Mouse (Mus musculus): Measurements from ENCODE around the gene Dip2b.

Dip2b gene

DNA sequence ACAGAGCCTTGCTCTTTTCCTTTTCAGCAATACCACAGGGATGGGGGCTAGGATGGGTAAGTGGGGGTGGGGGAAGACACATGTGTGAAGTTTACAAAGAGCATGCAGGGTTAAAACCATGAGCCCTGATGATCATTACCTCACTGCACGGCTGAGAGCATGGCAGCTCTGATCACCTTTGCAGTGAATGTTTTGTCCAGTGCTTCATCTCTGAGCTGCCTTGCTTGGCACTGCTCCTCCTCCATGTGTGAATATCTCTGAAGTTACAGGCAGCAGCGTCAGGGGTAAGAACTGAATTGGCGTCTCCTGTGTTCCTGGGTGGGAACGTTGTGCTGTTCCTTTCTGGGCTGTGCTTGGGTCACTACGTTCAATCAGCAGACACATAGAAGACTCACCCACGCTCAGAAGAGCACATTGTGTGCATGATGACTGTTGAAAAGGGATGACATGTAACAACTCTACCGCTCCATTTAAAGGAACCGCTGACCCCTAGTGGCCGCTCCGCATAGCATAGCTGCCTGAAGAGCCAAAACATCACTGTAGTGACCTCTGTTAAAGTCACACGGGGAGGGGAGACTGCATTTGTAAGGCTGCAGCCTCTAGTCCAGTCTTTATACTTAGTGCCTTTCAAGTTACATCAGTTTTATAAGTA is 88.1 kb downstream of the Dip2b start:
- peak; percentile 30 for DNase-seq (ENCODE audit: low read depth, low spot score)

DNA sequence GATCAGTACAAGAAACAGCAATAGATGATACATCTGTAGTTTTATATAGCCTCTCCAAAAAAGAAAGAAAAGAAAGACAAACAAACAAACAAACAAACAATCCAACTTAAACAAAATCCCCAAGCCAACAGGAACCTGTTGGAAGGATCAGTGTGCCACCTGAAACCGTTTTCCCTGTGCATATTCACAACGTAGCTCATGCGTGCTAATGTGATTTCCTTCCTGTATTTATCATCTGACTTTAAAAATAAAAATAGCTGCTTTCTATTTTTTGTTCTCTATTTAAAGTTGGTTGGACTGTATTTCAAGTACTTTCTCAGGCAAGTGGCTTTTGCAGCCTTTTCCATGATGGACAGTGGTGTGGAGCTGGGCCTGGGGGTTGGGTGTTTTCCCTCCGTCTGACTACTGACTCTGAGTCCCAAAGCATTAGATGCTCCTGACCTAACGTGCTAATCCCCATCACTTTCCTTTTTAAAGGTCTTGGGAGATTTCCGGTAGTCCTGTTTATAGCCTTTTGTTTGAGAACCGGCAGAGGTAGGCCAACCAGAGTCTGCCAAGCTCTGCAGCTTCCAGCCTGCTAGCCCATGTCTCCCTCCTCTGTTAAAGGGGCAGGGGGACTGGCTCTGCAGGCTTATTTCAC is 90.8 kb downstream of the Dip2b start:
- no peak for DNase-seq (ENCODE audit: low read depth, low spot score)

DNA sequence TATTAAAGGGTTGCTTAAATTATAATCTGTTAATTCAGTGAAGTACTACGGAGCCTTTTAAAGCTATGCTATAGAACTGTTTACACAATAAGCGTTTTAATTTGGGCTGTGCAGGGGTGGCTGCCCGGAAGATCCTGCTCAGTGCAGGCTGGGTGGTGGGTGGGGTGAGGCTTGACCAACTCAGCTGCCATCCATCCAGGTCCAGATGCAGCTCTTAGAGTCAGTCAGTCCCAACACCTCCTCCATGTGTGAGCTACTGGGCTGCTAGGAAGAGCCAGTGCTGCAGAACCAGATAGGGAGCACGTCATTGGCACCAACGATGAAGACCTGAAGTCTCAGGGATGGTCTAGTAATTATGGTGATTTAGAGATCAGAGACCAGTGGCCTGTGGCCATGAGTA is 101.2 kb downstream of the Dip2b start:
- no peak for DNase-seq (ENCODE audit: low read depth, low spot score)

DNA sequence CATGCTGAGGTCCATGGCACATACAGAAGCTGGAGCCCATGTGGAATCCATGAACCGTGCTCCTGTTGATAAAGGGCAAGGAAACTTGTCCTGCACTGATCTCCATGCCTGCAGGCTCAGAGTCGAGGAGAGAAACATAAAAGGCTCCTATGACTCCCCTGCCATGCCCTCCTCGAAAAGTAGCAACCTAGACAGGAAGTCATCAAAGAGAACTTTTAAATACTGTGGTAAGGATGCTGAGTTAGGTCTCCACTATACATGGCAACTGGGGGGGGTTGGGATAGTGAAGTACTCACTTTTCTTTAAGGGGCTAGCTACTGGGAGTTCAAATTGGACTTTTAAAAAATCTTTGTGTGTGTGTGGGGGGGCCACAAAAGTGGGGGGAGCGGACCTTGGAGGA is 102.0 kb downstream of the Dip2b start:
- DNase-seq (ENCODE audit: low read depth, low spot score), result no peak

DNA sequence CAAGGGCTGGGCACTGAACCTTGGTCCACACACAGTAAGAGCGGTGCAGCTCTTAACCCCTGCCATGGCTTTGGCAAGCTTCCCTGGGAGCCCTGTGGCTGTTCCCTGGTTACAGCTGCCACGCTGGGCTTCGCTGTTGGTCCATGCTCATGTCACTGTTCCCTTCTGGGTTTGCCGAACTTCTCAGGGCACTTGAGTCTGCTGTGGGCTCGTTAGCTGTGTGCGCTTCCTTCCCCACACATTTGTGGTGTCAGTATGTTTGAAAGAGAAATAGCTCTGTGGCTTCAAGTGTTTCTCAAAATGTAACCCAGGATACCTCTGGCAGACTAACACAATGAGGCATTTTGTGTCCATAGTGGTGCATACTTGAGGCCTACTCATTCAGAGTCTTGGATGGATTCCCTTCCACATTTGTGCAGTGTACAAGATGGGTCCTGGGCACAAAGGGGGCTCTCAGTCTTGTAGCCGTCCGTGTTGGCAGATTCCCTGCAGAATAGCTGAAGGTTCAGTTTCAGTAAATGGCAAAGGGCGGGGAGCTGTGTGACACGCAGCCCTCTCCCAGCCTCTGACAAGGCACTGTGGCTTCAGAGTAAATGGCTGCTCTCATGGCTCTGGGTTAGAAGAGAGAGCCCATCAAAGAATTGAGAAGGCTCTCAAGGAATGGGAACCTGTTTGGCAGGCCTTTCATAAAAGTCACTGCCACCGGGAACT is 104.8 kb downstream of the Dip2b start:
- DNase-seq (ENCODE audit: low read depth, low spot score), result peak; percentile 56

DNA sequence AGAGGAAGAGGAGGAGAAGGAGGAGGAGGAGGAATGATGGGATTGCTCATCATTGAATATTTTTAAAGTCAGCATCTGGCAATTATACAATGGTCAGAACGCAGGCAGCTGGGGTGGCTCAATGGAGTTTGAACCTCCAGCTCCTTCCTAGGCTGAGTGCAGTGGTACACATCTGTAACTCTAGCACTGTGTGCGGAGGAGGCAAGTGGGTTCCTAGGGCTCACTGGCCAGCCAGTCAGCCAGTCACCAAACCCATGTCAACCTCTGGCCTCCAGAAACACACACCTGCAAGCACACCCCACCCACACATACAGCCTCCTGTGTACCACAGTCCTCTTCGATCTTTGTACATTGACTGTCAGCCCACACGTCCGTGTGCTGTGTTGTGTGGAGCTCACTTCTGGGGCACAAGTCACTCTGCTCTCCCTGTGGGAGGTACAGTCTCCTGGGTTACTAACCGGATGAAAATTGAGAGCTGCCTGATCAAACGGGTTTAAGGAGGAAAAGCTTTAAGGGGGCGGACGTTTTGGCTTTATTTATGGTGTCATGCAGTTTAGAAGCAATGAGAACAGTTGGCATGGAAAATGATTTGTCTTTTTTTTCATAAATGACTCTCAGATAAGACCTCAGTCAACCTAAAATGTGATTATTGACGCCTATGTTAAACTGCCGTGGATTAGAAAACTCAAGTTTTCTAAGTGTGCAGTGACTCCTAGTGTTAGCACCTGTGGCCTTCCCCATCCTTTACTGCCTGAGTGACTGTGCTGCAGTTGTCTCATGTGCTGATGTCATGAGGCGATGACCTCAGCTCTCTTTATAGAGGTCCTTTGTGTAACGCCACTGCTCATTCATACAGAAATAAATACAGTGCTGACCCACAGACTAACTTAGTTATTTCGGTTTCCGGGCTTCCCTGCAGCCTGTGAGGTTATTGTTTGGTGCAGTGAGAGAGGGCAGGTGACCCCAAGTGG is 106.7 kb downstream of the Dip2b start:
- no peak for DNase-seq (ENCODE audit: low read depth, low spot score)

DNA sequence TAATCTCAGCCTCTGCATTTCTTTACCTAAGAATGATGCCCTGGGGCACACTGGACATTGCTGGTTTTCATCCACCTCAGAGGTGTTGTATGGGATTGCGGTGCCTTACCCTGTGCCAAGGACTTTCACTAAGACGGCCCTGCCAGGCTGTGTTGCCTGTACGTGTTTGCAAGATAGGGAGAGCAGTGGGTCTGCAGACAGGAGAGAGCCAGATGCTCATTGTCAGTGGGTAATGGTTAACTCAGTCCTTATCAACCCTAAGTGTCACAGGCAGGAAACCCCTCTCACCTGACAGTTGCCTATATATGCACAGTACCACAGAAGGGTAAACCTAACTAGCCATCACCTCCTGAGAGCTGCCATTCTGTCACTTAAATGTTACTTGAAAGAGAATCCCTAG is 107.5 kb downstream of the Dip2b start:
- no peak for DNase-seq (ENCODE audit: low read depth, low spot score)

DNA sequence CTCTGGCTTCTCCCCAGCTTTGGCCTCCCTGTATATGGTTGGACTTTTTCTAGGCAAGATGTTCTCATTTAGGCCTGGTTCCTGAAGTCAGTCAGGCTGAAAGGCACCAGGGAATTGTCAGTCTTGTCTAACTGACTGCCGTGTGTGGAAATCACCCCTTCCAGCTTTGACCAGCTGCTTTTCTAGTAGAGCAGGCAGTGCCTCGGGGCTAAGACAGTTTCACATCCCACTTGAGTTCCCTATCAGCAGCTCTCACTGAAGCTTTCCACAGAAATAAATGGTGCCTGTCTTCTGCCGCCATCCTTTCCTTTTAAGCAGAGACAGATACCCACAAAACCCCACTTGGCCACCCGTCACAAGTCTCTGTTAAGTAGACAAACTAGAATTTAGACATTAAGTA is 112.1 kb downstream of the Dip2b start:
- no peak for DNase-seq (ENCODE audit: low read depth, low spot score)

DNA sequence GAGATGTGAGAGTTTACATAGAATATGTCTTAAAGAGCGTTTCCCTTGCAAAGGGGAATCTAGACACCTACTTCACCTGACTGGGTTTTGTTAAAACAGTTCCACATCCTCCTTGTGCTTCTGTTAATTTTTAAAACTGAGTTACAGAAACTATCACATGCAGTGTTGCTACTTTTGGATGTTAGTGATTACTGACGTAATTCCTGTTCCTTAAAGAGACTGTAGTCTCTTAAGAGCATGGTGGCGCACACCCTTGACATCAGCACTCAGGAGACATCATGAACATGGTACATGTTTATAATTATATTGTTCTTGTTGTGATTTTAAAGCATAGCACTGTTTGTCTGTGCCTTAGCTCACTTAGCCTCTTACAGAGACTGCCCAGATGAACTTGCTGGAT is 113.9 kb downstream of the Dip2b start:
- DNase-seq (ENCODE audit: low read depth, low spot score), result no peak

DNA sequence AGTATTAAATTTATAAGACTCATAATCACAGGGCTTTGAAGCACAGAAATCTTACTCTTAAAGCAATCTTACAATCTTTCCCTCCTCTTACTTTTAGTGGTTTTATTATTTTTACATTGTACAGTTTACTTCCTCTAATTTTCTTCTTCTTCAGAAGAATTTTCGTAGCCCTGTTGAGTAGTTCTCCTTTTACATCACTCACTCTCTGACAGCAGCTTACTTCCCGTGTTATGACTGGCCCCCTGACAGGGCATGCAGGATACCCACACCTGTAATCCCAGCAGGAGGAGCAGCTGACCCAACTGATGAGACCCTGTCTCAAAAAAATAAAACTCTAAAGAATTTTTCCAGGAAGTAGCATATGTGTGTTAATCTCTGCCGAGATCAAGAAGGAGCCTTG is 114.6 kb downstream of the Dip2b start:
- DNase-seq (ENCODE audit: low read depth, low spot score), result no peak

DNA sequence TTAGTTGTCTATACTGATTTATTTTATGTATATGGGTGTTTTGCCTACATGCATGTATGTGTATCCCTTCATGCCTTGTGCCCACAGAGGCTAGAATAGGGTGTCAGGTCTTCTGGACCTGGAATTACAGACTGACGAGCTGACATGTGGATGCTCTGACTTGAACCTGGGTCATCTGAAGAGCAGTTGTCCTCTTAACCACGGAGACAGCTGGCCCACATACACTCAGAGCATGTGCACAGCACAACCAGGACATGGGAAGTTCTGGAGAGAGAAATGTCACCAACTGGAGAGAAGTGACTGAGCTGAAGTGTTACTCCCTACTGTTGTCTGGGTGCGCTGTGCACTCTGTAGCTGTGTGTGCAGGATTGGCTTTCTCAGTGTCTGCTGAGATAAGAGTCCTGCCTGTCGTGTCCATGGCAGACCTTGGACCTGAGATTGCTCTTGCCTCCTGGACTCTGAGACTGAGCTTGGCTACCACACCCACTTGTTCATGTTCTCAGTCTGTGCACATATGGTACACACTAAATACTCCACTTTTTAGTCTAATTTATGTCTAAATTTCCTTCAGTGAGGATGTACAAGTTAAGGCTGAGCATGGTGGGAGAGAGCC is 117.7 kb downstream of the Dip2b start:
- DNase-seq (ENCODE audit: low read depth, low spot score), result no peak

DNA sequence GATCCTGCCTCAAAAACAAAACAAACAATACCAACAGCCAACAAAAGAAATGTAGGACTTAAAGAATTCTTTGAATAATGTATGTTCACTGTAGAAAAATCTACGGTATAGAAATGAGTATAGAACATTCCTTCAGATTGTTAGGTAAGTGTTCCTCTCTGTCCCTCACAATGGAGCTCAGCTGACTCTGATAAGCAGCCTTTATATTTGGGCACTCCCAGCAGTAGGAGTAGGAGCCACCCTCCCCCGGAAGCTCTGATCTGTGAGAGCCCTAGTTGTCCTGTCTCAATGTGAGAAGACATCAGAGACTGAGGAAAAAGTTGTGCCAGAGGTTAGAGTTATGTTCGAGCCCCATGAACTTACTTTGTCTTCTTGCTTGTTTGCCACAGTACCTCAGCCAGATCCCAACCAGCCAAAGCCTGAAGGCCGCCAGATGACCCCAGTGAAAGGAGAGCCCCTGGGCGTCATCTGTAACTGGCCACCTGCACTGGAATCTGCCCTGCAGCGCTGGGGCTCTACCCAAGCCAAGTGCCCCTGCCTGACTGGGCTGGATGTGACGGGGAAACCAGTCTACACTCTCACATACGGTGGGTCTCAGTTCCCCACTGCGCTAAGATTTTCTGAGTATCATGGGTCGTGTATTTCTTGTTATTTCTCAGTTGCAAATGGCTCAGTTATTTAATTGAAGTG is 118.5 kb downstream of the Dip2b start:
- no peak for DNase-seq (ENCODE audit: low read depth, low spot score)

DNA sequence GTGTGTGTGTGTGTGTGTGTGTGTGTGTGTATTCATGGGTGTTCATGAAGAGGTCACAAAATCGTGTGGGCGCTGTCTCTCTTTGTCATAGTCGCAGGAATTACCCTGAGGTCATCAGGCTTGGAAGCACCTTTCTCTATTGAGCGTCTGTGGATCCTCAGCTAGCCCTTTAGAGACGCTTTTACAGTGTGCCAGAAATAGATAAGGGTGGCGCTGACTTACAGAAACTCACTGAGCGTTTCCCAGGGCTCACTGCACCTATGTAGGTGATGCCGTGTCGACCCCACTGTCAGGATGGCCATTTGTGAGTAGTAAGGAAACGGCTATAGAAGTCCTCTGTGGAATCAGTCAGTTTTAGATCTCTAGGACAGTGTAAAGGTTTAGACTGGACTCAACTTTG is 120.5 kb downstream of the Dip2b start:
- DNase-seq (ENCODE audit: low read depth, low spot score), result no peak

DNA sequence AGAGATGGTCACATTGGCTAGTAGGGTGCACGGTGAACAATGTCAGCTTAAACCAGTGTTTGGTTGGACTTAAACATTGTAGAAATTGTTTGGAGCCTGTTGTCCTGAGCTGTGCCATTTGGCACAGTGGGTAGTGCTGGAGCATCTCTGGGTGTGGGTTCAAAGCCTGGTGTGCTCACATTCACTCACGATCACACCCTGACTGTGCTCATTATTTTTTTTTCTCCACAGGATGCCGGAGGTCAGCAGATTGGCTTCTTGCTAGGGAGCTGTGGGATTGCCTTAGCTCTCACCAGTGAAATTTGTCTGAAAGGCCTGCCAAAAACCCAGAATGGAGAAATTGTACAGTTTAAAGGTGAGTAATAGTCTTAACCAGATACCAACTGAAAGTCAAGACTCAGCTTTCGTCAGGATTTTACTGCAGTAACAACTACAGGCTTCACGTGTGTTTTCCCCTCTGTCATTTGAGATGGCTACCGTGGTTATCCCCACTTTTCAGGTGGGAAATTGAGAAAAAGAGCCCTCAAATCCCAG is 123.3 kb downstream of the Dip2b start:
- DNase-seq (ENCODE audit: low read depth, low spot score), result no peak

DNA sequence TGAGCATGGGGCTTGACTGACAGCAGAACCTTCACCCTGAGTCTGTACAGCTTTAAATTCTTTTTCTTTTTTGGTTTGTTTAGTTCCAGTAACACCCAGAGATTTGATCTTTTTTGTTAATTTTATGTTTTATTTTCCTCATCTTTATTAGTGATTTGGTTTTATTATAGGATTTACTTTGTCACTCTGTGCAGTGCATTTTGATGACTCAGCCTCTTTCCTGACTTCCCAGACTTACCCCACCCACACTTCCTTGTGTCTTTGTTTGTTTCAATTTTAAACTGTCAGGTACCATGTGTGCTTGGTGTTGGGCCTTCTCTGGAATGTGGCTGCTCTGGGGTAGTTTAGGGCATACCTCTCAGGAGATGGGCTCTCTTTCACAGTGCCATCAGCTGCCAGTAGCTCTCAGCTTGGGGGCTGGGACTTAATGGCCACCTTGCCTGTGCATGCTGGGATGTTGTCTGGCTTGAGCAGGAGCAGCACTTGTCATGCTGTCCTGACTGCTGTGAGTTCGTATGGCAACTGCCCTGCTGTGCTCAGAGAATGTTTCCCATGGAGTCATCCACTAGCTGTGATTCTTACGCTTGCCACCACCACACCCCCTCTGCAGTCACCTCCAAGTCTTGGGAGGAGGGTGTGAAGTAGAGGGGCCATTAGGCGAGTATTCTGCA is 125.1 kb downstream of the Dip2b start:
- DNase-seq (ENCODE audit: low read depth, low spot score), result no peak

DNA sequence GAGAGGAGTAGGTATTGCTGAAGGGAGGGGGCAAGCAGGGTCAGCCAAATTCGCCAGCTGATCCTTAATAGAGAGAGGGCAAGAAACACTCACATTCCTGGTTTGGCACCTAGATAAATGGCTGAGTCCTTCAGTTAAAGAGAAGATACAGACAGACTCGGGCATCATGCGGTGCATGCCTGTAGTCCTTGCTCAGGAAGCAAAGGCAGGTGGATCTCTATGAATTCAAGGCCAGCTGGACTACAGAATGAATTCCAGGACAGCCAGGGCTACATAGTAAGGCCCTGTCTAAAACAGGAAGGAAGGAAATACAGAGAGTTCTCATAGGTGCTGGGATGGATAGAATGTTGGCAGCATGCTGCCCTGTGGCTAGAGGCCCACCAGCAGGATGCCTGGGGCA is 128.0 kb downstream of the Dip2b start:
- no peak for DNase-seq (ENCODE audit: low read depth, low spot score)

DNA sequence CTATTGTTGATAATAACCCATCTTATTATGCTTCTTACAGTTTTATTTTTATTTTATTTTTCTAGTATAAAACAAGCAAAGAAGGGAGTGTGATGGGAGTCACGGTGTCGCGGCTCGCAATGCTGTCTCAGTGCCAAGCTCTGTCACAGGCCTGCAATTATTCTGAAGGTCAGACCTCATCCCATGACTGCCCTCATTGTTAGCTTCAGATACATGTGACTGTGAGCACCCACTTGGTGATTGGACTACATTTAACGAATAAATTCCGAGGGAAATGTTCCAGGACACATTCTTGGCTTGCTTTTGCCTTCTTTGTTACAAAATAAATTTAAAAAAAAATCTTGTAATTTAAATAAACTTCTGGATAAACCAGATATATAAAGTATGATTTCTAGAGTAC is 129.3 kb downstream of the Dip2b start:
- DNase-seq (ENCODE audit: low read depth, low spot score), result no peak

DNA sequence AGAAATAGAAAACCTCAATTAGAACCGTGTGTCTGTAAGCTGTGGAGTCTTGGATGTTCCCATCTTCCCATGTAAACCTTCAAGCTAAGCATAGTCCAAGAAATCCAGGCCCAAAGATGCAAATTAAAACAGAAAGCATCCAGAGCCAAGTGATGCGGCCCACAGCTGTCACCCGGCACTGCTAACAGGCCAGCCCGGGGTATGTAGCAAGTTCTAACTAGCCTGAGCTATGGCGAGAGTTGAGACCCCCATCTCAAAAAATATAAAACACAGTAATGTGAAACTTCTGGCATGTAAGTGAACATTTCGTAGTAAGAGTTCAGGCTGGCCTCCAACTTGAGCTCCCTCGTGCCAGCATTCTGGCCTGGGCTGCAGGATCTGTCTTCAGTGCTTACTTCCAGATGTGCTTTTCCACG is 129.7 kb downstream of the Dip2b start:
- no peak for DNase-seq (ENCODE audit: low read depth, low spot score)

DNA sequence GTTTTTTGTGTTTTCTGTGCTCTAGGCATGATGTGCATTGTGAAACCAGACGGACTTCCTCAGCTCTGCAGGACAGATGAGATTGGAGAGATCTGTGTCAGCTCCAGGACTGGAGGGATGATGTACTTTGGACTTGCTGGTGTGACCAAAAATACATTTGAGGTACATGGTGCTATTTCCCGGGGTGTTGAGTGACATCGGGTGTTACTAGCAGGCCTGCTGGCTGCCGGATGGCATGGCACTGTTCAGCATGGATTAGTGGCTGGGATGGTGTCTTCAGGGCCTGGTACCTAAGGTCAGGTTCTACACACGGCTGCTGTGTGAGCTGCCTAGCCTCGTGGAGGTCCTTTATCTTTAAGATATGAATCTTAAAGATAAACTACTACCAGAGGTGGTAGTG is 136.7 kb downstream of the Dip2b start:
- DNase-seq (ENCODE audit: low read depth, low spot score), result no peak

DNA sequence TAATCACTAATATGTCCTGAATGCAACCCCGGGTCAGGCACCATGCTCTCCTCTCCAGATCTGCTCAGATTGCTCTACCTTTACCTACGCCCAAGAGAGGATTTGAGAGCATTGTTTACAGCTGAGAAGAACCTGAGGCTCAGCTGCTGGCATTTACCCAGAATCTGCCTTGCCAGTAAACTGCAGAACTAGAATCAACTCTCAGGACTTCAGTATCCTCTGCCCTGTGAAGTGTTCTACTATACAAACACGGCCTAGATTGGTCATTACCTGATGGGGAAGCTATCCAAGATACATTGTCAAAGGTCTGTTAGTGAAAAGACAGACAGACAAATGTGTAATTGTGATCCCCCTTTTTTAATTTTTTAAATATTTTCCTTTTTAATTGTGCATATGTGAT is 138.7 kb downstream of the Dip2b start:
- DNase-seq (ENCODE audit: low read depth, low spot score), result no peak
